Mouse (Mus musculus) MEL (cell line): ENCODE measurements at regions not wholly inside any gene's neighbourhood (a gene's known extent, or its start where the extent isn't known, plus 50 kb on each side); places are given as distances from the start of the nearest gene placed in this dataset.
A peak's percentile ranks its signal among the peaks of the same experiment; 100 is the strongest.

Source experiments
- BHLHE40 ChIP-seq: IDR thresholded peaks from 2 replicates; pipeline ENCODE4 v1.6.1; 2012; ENCODE audit warnings: low read depth, mild to moderate bottlenecking, inconsistent platforms, low read length, improper control_type of control experiment, borderline replicate concordance
- CTCF ChIP-seq, 3 experiments: IDR thresholded peaks in 2 of 3; conservative IDR thresholded peaks in 1 of 3; 2 replicates each; pipeline ENCODE4 v1.5.1; 2011 to 2012; ENCODE audit warnings: low read length in 3 of 3, low read depth in 2 of 3, mild to moderate bottlenecking in 2 of 3, improper control_type of control experiment in 1 of 3, inconsistent platforms in 1 of 3, mixed read lengths in 1 of 3, moderate library complexity in 1 of 3; ENCODE audit not compliant: control insufficient read depth in 1 of 3, insufficient read depth in 1 of 3, poor library complexity in 1 of 3, severe bottlenecking in 1 of 3
- EP300 ChIP-seq, 2 experiments: IDR thresholded peaks; 2 replicates each; pipeline ENCODE4 v1.6.1; 2011; ENCODE audit warnings: improper control_type of control experiment in 2 of 2, low read length in 2 of 2, low read depth in 1 of 2, mild to moderate bottlenecking in 1 of 2
- HCFC1 ChIP-seq: IDR thresholded peaks from 2 replicates; pipeline ENCODE4 v1.6.1; 2012; ENCODE audit warnings: low read depth, mild to moderate bottlenecking, inconsistent platforms, low read length, improper control_type of control experiment, moderate library complexity
- MAX ChIP-seq: IDR thresholded peaks from 2 replicates; pipeline ENCODE4 v1.6.1; 2011; ENCODE audit warnings: low read length, improper control_type of control experiment
- MAZ ChIP-seq: IDR thresholded peaks from 2 replicates; pipeline ENCODE4 v1.6.1; 2012; ENCODE audit warnings: low read depth, mild to moderate bottlenecking, inconsistent platforms, low read length, improper control_type of control experiment
- POLR2A ChIP-seq, 2 experiments: IDR thresholded peaks; 2 replicates each; pipeline ENCODE4 v1.6.1; 2011 to 2012; ENCODE audit warnings: low read length in 2 of 2, mild to moderate bottlenecking in 2 of 2, control low read depth in 1 of 2, improper control_type of control experiment in 1 of 2, low read depth in 1 of 2, moderate library complexity in 1 of 2; ENCODE audit not compliant: control insufficient read depth in 1 of 2, insufficient read depth in 1 of 2, poor library complexity in 1 of 2
- POLR2AphosphoS2 ChIP-seq: IDR thresholded peaks from 2 replicates; pipeline ENCODE4 v1.6.1; 2011; ENCODE audit warnings: low read length, improper control_type of control experiment
- TAL1 ChIP-seq: IDR thresholded peaks from 2 replicates; pipeline ENCODE4 v1.6.1; 2012; ENCODE audit warnings: mild to moderate bottlenecking, inconsistent platforms, low read length, moderate library complexity, mixed read lengths
- TBP ChIP-seq: IDR thresholded peaks from 2 replicates; pipeline ENCODE4 v1.8.0; 2011; ENCODE audit warnings: low read depth, low read length, improper control_type of control experiment
- UBTF ChIP-seq: IDR thresholded peaks from 2 replicates; pipeline ENCODE4 v1.6.1; 2012; ENCODE audit warnings: low read depth, mild to moderate bottlenecking, inconsistent platforms, low read length, improper control_type of control experiment, moderate library complexity, borderline replicate concordance; ENCODE audit not compliant: insufficient read depth

- TF ChIP-seq TBP = no peak
- no peak for TF ChIP-seq MAX
- peak in 2 of 3 experiments; percentile 43 to 73; a peak in 4 of 6 replicates for TF ChIP-seq CTCF (IDR thresholded peaks at IDR 0.05 in 2 of 3, conservative IDR thresholded peaks at IDR 0.05 in 1 of 3; ENCODE audit: control insufficient read depth in 1 of 3, insufficient read depth in 1 of 3, low read depth in 2 of 3, low read length in 3 of 3, poor library complexity in 1 of 3, severe bottlenecking in 1 of 3)
- no peak for TF ChIP-seq POLR2AphosphoS2
- TF ChIP-seq POLR2A (IDR thresholded peaks at IDR 0.05; ENCODE audit: control insufficient read depth in 1 of 2, insufficient read depth in 1 of 2, low read depth in 1 of 2, low read length in 2 of 2, poor library complexity in 1 of 2) = no peak
- no peak for TF ChIP-seq EP300 (IDR thresholded peaks at IDR 0.05; ENCODE audit: low read depth in 1 of 2, low read length in 2 of 2)
- no peak for TF ChIP-seq BHLHE40
- TF ChIP-seq TAL1 = no peak
- no peak for TF ChIP-seq HCFC1
- no peak for TF ChIP-seq UBTF
- TF ChIP-seq MAZ = no peak
Measured at GRCm38 (mm10) chr6:14504171-14504570, 250.9 kb downstream of the Ppp1r3a start.
